Mouse (Mus musculus) kidney, adult 9 months (tissue): ENCODE measurements around the gene Gata1.
A peak's percentile ranks its signal among the peaks of the same experiment; 100 is the strongest.
"Not testable (repeated sequence)": the region's sequence is repeated elsewhere in the genome, so short reads cannot be mapped to it uniquely, and the experiment has no call there.

Source experiments
- DNase-seq: peaks from one replicate; pipeline ENCODE4 v3.0.0; 2022

Gene Gata1

GRCm38 (mm10) chrX:7977892-7978291 lies at the start of gene Gata1:
Gata1 (minus strand) TSS chrX:7978071.
- DNase-seq, result no peak

- no peak for DNase-seq
These were observed 48.9 kb upstream of the Gata1 start for GRCm38 (mm10) chrX:8026811-8027210.

DNA sequence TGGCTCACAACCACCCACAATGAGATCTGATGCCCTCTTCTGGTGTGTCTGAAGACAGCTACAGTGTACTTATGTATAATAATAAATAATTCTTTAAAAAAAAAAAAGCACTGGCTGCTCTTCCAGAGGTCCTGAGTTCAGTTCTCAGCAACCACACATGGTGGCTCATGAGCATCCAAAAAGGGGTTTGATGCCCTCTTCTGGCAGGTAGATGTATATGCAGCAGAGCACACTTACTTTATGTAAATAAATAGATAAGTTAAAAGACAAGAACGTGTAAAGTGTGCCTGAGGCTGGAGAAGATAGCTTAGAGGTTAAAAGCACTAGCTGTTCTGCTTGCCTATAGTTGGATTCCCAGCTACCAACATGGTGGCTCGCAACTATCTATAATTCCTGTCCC lies 46.9 kb upstream of the Gata1 start:
- DNase-seq, result no peak

- DNase-seq, result peak; percentile 9
These were observed 42.4 kb upstream of the Gata1 start for GRCm38 (mm10) chrX:8020111-8020778.

DNA sequence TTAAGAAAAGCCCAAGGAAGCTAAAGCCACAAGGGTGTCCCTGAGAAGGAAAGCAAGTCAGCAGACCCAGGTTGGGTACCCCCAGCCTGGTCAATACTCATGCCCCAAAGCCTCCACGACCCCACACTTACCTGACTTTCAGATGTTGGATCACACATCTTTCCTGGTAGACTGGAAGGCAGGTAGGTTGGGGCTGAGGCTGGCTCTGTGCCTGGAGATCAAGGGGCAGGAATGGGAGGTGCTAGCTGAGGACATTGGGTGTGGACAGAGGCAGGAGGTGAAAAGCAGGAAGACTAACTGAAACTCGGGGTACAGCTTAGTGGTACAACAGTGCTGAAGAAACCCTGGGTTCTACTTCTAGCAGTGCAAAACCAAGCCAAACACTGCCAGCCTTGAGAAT lies 40.4 kb upstream of the Gata1 start, which contains the start of gene Glod5:
TSS of gene Glod5 (minus strand) at position 207 of the 400 bp plus-strand sequence.
- peak; percentile 79 for DNase-seq

DNA sequence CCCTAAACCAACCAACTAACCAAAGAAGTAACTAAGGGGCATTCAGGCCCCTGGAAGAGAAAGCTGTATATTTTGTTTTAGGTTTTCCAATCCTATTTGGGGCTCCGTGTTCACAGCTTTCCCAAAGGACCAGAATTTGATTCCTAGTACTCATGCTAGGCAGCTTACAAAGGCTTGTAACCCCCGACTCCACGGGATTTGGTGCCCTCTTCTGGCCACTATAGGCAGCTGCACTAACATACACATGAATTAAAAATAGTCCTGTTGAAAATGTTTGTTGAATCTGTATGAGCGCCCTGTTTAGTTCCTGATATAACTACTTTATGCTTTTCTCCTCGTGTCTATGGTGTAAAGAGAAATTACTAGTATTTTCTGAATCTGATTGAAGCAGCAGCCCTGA lies 39.3 kb upstream of the Gata1 start:
- peak; percentile 32 for DNase-seq

DNA sequence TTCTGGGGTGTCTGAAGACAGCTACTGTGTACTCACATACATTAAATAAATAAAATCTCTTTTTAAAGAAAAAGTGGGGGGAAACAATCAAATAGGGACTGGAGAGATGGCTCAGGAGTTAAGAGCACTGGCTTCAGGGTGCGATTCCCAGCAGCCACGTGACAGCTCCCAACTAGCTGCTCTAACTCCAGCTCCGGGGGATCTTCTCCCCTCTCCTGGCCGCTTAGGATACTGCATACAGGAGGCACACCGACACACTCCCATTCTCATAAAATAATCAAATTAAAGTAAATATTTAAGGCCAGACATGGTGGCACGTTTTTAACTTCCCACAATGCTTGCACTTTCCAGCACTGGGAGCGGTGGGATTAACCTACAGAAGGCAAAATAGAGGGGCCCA lies 37.8 kb upstream of the Gata1 start:
- not testable (repeated sequence) for DNase-seq

DNA sequence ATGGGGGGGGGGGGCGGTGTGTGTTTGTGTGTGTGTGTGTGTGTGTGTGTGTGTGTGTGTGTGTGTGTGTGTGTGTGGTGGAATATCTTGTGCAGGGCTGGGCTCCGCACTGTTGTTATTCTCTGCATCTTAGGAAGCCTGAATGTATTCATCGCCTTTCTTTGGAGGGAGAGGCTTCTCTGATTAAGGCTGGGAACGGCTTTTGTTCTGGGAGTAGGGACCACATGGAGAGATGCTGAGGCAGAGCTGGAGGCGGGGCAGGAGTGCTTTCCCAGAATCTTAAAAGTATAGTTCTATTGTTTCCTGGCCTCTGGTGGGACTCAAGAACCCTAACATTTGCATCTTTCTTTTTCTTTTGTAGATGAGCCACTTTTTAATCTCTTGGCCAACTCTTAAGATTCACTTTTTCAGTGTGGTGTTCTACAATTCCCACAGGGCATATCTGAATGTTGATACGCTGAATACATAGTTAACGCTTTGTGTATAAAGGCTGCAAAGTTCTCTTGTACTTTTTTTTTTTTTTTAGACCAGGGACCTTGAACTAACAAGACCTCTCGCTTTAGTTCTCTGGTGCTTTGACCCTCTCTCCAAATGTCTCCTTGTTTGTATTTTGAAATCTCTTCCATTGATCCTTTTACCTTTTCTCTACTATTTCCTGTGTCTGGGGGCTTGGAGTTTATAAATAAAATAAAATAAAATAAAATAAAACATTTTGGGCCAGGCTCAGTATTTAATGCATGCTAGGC lies 35.9 kb upstream of the Gata1 start:
- DNase-seq, result no peak

GRCm38 (mm10) chrX:8013157-8013556 lies 35.3 kb upstream of the Gata1 start:
- DNase-seq, result no peak

GRCm38 (mm10) chrX:8009356-8009755 lies 31.5 kb upstream of the Gata1 start:
- DNase-seq, result not testable (repeated sequence)

DNA sequence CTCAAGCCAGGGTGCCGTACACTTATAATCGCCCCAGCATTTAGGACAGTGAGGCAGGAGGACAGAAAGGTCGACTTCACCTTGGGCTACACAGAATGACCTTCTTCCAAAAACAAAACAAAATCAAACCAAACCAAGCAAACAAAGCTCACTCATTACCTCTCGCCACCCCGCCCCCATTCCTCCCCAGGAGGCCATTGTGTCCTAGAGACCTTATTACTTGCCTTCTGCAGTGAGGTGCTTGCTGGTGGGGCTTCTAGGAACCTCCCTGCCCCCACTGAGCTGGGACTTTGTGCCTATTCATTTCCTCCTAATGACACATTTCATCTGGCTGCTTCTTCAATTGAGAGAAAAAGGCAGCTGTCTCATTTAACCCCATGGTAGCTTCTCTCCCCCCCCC lies 30.7 kb upstream of the Gata1 start:
- DNase-seq, result no peak

- no peak for DNase-seq
These were observed 25.1 kb upstream of the Gata1 start for GRCm38 (mm10) chrX:8002971-8003370.

GRCm38 (mm10) chrX:8002001-8002400 lies 24.1 kb upstream of the Gata1 start:
- peak; percentile 26 for DNase-seq

DNA sequence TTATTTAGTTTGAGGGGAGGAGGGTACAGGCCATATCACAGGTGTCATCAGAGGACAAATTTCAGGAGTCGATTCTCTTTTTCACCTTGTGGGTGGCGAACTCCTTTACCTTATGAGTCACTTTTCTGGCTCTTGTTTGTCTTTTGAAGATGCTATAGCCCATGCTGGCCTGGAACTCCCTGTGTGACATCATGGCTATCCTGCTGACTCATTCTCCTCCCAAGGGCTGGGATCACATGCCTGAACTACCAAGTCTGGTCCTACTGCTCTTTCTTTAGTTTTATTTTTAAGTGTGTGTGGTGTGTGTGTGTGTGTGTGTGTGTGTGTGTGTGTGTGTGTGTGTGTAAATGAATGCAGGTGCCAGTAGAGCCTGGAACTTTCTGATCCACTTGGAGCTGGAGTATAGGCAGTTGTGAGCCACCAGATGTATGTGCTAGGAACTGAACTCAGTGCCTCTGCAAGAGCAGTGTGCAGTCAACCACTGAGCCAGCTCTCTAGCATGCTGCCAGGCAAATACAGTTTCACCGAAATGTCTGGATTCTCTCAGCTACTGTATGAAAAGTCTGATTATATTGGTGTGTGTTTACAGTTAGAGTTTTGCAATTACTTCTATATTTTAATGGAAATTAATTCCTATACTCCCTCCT lies 22.8 kb upstream of the Gata1 start:
- no peak for DNase-seq

- DNase-seq, result peak; percentile 37
These were observed 15.3 kb upstream of the Gata1 start for GRCm38 (mm10) chrX:7993068-7993735.

DNA sequence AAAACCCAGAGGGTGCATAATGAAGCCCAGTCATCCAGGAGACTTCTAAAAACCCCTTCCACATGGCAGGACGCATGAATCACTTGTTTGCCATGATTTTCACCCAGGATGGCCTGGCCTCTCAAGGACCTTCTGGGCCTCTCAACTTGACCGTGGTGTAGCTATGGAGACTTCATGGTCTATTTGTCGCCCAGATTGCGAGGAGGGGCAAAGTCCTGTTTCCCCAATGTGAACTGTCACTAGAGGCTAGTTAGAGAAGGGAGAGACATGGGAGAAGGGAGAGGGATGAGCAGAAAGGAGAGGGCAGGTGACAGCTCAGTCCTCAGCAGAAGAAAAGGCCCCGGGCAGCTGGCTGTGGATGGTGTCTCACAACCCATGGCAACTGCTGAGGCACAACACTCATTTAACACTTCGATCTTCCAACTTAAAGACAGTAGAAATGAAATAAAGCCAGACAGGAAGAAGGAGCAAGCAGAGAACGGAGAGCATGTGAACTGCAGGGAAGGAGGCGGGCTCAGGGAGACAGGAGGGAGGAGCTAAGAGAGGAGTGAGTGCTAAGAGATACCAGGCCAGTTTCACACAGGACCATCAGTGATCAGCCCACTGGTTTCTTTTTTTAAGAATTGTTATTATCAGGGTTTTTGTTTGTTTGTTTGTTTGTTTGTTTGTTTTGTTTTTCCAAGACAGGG lies 14.7 kb upstream of the Gata1 start:
- DNase-seq, result peak; percentile 69

GRCm38 (mm10) chrX:7981368-7981767 lies 3.5 kb upstream of the Gata1 start:
- peak; percentile 77 for DNase-seq

DNA sequence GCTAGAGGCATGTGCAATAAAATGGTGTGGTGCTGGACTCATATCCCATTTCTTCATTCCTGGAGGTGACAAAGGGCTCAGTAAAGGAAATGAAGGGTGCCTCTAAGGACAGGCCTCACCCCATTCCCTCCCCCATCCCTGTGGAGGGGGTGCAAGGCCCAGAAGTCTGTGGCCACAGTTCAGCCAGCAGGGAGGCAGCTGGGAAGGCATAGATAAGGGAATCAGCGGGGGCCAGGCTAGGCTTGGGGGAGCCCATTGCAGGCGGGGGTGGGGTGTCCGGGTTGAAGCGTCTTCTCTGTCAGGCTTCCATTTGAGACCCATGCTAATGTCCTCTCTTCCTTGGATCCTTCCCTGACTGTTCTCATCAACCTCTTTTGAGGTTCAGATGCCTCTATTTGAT lies 6.6 kb downstream of the Gata1 start:
- DNase-seq, result no peak

DNA sequence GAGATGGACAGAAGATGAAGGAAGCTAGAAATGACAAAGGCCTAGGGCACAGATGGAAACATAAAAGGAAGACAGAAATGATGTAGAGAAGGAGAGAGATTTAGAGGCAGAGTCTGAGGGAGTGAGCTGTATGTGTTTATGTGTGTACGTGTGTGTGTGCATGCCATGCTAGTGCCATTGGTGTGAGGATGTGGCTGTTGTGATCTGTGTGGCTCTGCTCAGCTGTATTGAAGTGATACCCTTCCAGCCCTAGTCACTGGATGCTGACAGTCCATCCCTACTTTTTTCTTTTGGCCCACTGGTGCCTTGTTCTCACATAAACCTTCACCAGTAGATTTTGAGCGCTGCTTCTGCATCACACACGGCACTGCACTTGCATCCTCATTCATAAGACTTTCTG lies 9.0 kb downstream of the Gata1 start:
- no peak for DNase-seq

GRCm38 (mm10) chrX:7968226-7968625 lies 9.6 kb downstream of the Gata1 start:
- no peak for DNase-seq

DNA sequence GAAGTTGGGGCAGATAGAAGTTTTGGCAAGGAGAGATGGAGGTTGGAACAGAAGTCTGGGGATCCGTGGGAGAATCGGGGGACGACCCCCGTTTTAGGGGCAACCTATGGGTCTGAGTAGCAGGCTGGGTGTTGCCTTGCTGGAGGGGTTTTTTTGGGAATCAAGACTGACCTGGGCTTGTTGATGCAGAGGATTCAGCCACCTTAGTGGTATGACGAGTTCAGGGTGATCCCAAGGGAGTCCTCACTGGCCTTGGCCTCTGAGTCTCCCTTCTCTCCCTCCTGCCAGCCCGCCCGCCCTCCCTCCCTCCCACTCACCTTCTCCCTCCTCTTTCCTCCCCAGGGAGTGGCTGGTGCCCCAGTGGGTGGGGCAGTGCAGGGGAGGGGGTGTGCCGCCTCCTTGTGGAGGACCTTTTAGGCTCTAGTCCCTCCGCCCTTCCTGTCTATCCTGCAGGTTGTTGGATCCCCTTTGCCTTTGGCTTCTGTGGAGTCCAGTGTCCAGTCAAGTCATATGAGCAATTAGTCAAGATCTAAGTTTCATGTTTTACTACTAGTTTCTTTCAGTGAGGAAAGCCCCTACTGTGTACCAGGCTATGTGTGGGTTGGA lies 10.2 kb downstream of the Gata1 start:
- DNase-seq, result no peak

GRCm38 (mm10) chrX:7966161-7966560 lies 11.7 kb downstream of the Gata1 start:
- DNase-seq, result no peak
